Mouse (Mus musculus) Patski (cell line): ENCODE measurements around the gene Agap2. TPM values are rescaled to one million over a fixed set of nuclear protein-coding genes. Genes with fewer than 3 reads are reported as not detected.

ENCODE experiments used
- ATAC-seq: fragments of 100-300 bp; one replicate; pipeline ENCODE4 v1.8.0; 2021
- CTCF ChIA-PET: fragments of 350-600 bp; sonication (Branson Sonifier 250); formaldehyde crosslinking; loops from one replicate; lab custom pipeline; 2022; ENCODE audit warnings: inconsistent platforms; lab: Charles Lee
- POLR2A ChIA-PET: fragments of 350-600 bp; sonication (Branson Sonifier 250); formaldehyde crosslinking; loops from one replicate; lab custom pipeline; 2022; ENCODE audit warnings: antibody characterized with exemption, inconsistent platforms; lab: Charles Lee
- DNase-seq: peaks from one replicate; pipeline ENCODE4 v3.0.0-alpha.2; 2011; ENCODE audit warnings: low read depth, low spot score
- H3K27me3 ChIP-seq: fragments of 371-371 bp; one replicate; pipeline ENCODE4 v1.5.1; 2021
- CTCF ChIP-seq: fragments of 100-300 bp; IDR thresholded peaks from one replicate; pipeline ENCODE4 v1.5.1; 2021
- in situ Hi-C: fragments of 300-500 bp; cut with MboI; formaldehyde crosslinking; loops from 3 replicates; pipeline ENCODE4 v1.11.1; 2018; ENCODE audit warnings: low pct_unique_long_range_greater_than_20kb, mixed read lengths
- polyA plus RNA-seq: library from polyadenylated mRNA; unstranded; gene quantifications from one replicate; pipeline ENCODE4 v1.2.3, GENCODE M21; 2021

Gene Agap2
- polyA plus RNA-seq, 1 experiment from 2014 or later, result 1.4 TPM

DNA sequence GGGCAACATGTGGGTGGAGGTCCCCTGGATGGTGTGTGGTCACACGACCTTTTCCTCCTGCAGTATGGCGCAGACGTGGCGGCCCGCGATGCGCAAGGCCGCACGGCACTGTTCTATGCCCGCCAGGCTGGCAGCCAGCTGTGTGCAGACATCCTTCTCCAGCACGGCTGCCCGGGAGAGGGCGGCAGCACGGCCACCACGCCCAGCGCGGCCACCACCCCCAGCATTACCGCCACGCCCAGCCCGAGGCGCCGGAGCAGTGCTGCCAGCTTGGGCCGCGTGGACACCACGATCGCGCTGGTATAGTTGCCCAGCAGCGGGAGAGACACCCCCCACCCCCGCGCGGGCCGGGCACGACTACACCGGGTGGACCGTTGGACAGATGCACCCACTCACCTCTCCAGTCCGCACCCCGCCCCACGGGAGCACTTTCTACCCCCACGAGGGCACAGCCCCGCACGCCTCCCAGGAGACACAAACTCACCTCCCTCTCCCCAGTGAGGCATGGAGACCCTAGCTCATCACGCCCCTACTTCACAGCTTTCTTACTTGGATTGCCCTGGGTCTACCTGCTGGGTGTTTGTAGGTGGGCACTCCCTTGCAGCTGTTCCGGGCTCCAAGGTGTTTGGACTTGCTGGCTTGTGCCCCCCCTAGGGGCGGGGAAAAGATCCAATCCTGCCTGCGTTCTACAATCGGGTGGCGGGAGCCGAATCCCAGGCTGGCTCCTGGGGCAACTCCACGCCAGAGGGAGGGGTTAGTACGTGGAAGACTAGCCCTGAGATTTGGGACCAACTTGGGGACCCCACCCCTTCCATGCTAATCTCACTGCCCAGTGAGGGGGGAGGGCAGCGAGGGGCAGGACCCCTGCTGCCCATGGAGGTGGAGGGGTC lies 16.7 kb downstream of the Agap2 start:
- no peak for TF ChIP-seq CTCF

DNA sequence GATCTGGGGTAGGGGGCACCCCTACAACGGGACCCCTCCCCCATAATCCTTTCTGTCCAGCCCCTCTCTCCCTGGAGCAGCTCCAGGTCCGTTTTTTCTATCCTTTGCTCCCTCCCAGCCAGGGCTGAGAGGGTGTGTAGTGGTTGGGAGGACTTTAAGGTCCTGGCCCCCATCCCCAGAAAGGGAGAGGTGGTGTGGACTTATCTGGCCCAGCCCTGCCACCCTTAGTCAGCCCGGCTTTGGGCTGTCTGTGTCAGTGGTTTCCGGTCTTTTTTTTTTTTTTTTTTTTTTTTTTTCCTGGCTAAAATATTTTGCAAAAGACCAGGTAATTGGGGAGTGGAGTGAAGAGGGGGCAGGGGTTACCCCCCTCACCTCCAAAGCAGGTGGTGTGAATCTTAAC lies 17.7 kb downstream of the Agap2 start:
- H3K27me3 ChIP-seq, result no peaks in the 10 kb centered on the region
- POLR2A ChIA-PET, result no interaction called here
- DNase-seq (no peak), ATAC-seq (no peak)
- TF ChIP-seq CTCF, result no peak
- CTCF ChIA-PET, result interaction anchor here (1.4 kb wide), 1 partner anchor 17 kb away, joined by 3 read pairs; no protein-coding TSS in a partner anchor
- in situ Hi-C loops, result no loop called here

More for the DNA sequence above, 16.7 kb downstream of the Agap2 start:
- ATAC-seq, result peak; percentile 38
- ChIA-PET CTCF (interaction anchor here (1.4 kb wide), 1 partner anchor 16 kb away, joined by 3 read pairs; no protein-coding TSS in a partner anchor), POLR2A (interaction anchor here (0.6 to 1.5 kb wide), 2 partner anchors 29 to 328 kb away, joined by 3 read pairs; partner anchors contain the start of gene Cdk4)
- H3K27me3 ChIP-seq, result no peaks in the 10 kb centered on the region
- DNase-seq, result no peak
- in situ Hi-C loops, result no loop called here

- TF ChIP-seq CTCF, result no peak
- peak; percentile 57 for ATAC-seq
- in situ Hi-C loops, result no loop called here
- ChIA-PET POLR2A (no interaction called here), CTCF (interaction anchor here (0.9 kb wide), 1 partner anchor 13 kb away, joined by 3 read pairs; no protein-coding TSS in a partner anchor)
- DNase-seq, result peak; percentile 75
- no peaks in the 10 kb centered on the region for H3K27me3 ChIP-seq
These were observed 19.3 kb downstream of the Agap2 start for GRCm38 (mm10) chr10:127094382-127094802.

- ChIA-PET CTCF (interaction anchor here (2.0 kb wide), 1 partner anchor 16 kb away, joined by 8 read pairs; no protein-coding TSS in a partner anchor), POLR2A (no interaction called here)
- in situ Hi-C loops, result no loop called here
- ATAC-seq, result no peak
- no peak for DNase-seq
- no peaks in the 10 kb centered on the region for H3K27me3 ChIP-seq
- TF ChIP-seq CTCF, result no peak
These were observed 23.4 kb downstream of the Agap2 start for GRCm38 (mm10) chr10:127098514-127098913.

- CTCF ChIA-PET, result interaction anchor here (2.0 kb wide), 1 partner anchor 15 kb away, joined by 8 read pairs; no protein-coding TSS in a partner anchor
- TF ChIP-seq CTCF, result no peak
- in situ Hi-C loops, result no loop called here
- DNase-seq (no peak), ATAC-seq (no peak)
- H3K27me3 ChIP-seq, result no peaks in the 10 kb centered on the region
- POLR2A ChIA-PET, result no interaction called here
These were observed 24.1 kb downstream of the Agap2 start for GRCm38 (mm10) chr10:127099191-127099590.

- in situ Hi-C loops, result no loop called here
- POLR2A ChIA-PET, result no interaction called here
- CTCF ChIA-PET, result interaction anchor here (2.0 kb wide), 1 partner anchor 14 kb away, joined by 8 read pairs; no protein-coding TSS in a partner anchor
- DNase-seq, result no peak
- no peak for ATAC-seq
- no peak for TF ChIP-seq CTCF
- no peaks in the 10 kb centered on the region for H3K27me3 ChIP-seq
These were observed 24.8 kb downstream of the Agap2 start for GRCm38 (mm10) chr10:127099868-127100267.

- H3K27me3 ChIP-seq, result no peaks in the 10 kb centered on the region
- DNase-seq (no peak), ATAC-seq (no peak)
- POLR2A ChIA-PET, result interaction anchor here (0.5 kb wide), 1 partner anchor 1241 kb away, joined by 6 read pairs; no protein-coding TSS in a partner anchor
- no peak for TF ChIP-seq CTCF
- in situ Hi-C loops, result no loop called here
- CTCF ChIA-PET, result no interaction called here
These were observed 25.3 kb downstream of the Agap2 start for GRCm38 (mm10) chr10:127100414-127100813.

DNA sequence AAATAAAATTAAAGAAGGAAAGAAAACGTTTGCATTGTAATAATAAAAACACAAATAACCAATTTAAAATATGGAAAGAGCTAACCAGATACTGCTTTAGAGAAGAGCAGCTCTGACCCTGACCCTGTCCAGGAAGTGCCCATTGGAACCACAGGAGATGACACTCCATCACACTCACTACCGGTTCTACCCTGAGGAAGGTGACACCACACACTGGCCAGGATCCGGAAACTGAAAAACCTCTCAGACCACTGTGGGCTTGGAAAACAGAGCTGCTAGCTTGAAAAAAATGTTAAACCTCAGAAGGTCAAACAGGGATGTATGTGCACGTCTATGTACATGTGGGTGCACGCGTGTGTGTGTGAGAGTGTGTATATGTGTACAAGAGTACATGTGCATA lies 26.1 kb downstream of the Agap2 start:
- DNase-seq (no peak), ATAC-seq (no peak)
- CTCF ChIA-PET, result no interaction called here
- POLR2A ChIA-PET, result interaction anchor here (0.5 to 0.6 kb wide), 2 partner anchors 76 to 1240 kb away, joined by 3 to 6 read pairs; no protein-coding TSS in a partner anchor
- H3K27me3 ChIP-seq, result no peaks in the 10 kb centered on the region
- no peak for TF ChIP-seq CTCF
- in situ Hi-C loops, result no loop called here

DNA sequence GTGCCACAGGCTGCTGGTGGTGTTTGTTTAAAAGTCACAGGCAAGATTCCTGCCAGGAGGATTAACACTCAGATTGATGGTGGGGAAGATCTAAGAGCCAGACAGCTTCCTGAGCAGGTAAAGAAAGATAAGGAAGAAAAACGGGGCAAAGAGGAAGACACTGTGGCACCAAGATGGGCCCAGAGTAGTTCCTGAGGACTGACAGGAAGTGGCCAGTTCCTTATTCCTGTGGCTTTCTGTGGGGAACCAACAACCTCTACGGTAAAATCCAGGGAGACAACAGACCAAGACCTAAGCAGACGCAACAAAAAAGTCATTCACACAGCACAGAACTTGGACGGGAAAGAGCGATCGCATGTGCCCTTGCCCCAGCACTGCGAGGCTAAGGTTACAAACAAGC lies 28.5 kb downstream of the Agap2 start:
- POLR2A ChIA-PET, result no interaction called here
- H3K27me3 ChIP-seq, result no peaks in the 10 kb centered on the region

DNA sequence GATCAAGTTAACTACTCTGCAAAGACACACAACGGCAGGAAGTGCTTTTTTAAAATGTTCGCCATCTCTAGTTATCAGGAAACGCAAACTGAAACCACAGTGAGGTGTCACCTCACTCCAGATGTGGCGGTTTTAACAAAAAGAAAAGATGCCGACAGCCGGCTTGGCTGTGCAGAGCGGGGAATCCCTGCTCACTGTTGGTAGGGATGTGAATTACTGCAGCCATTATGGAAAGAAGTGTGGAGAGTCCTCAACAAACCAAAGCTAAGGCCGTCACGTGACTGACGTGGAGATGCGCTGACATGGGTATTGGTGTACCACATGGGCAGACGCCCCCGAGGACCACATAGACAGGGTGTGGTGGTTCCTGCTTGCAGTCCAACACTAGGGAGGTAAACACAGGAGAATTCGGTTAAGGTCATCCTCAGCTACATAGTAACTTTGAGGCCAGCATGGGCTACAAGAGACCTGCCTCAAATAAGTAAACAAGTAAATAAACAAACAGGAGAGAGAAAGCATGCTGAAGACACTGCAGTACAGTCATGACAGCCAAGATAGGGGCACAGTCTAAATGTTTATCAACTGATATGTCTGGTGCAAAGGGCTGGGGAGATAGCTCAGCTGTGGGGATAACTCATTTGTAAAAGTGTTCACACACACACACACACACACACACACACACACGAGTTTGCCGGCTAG lies 32.6 kb downstream of the Agap2 start:
- no peaks in the 10 kb centered on the region for H3K27me3 ChIP-seq
- CTCF ChIA-PET, result interaction anchor here (1.2 kb wide), 1 partner anchor 10 kb away, joined by 3 read pairs; no protein-coding TSS in a partner anchor
- ATAC-seq (no peak), DNase-seq (no peak)
- POLR2A ChIA-PET, result no interaction called here
- in situ Hi-C loops, result no loop called here
- TF ChIP-seq CTCF, result no peak

More for the DNA sequence above, 28.5 kb downstream of the Agap2 start:
- ATAC-seq (no peak), DNase-seq (no peak)
- in situ Hi-C loops, result no loop called here
- CTCF ChIA-PET, result no interaction called here
- TF ChIP-seq CTCF, result no peak
